14 mouse cellular contexts compared by ENCODE assay signal in genomic region chr19:36477684-36478083, GRCm38 (mm10).
A peak's percentile ranks its signal among the peaks of the same experiment; 100 is the strongest.
DNase-seq lines count a peak whose midpoint lies in the region; ATAC-seq and TF ChIP-seq lines count a peak whose summit lies in the region.
"Had no signal": no experiment of that assay in that cellular context is flagged by ENCODE, and none has a peak within 500 bp of the region (broad histone marks: within the 10 kb centered on the region; RNA-seq: fewer than 3 reads in every experiment).

No protein-coding gene starts in this region.

- TF ChIP-seq CTCF in forebrain, postnatal 0 days (IDR thresholded peaks at IDR 0.05; ENCODE audit: low read depth) = no peak
- no peak for TF ChIP-seq CTCF in layer of hippocampus, adult 2 months (conservative IDR thresholded peaks at IDR 0.05)

- no peaks in the 10 kb centered on the region for H3K36me3 ChIP-seq in forebrain, postnatal 0 days (ENCODE audit: insufficient read depth)
- no peaks in the 10 kb centered on the region for H3K36me3 ChIP-seq in forebrain, embryonic 12.5 days (replicated peaks)
- H3K36me3 ChIP-seq: midbrain, embryonic 12.5 days; neural tube, embryonic 15.5 days had no signal

- no peak for DNase-seq in forebrain, postnatal 0 days
- DNase-seq in layer of hippocampus, adult 2 months (ENCODE audit: low spot score in 2 of 2) = no peak
- no peak for DNase-seq in layer of hippocampus, postnatal 14 days (ENCODE audit: low spot score in 2 of 2)
- DNase-seq in T-cell, adult 2 months (ENCODE audit: low spot score) = peak; percentile 6
- peak; percentile 65 for DNase-seq in thymus, postnatal 0 days (ENCODE audit: low spot score)
- no peak for DNase-seq in ovary, postnatal 14 days (ENCODE audit: low spot score)
- no peak for DNase-seq in adipocyte (ENCODE audit: low spot score)
- DNase-seq: cerebellum, adult 11-12 months; heart, postnatal 10 days; kidney, adult 8-10 months had no signal

- no peak overlapping the region for H3K4me3 ChIP-seq in forebrain, postnatal 0 days (ENCODE audit: low read depth, low read length)
- no peak overlapping the region for H3K4me3 ChIP-seq in forebrain, embryonic 12.5 days (replicated peaks)
- peak overlapping the region; percentile 33 for H3K4me3 ChIP-seq in layer of hippocampus, adult 2 months
- H3K4me3 ChIP-seq: erythroblast, embryonic 14.5 days; midbrain, embryonic 12.5 days; neural tube, embryonic 15.5 days had no signal

- 65% methylated on average over 5 of the region's 5 CpGs for WGBS in forebrain, postnatal 0 days
- 85% methylated on average over 5 of the region's 5 CpGs for WGBS in forebrain, embryonic 12.5 days

- no peaks in the 10 kb centered on the region for H3K27me3 ChIP-seq in forebrain, postnatal 0 days (ENCODE audit: insufficient read depth, low read length)
- H3K27me3 ChIP-seq in forebrain, embryonic 12.5 days = no peaks in the 10 kb centered on the region
- H3K27me3 ChIP-seq: midbrain, embryonic 12.5 days; neural tube, embryonic 15.5 days had no signal

- ATAC-seq in forebrain, postnatal 0 days = no peak
- no peak for ATAC-seq in forebrain, embryonic 12.5 days (ENCODE audit: low FRiP score)

- H3K27ac ChIP-seq in forebrain, postnatal 0 days (ENCODE audit: low read depth, low read length) = no peak overlapping the region
- H3K27ac ChIP-seq in forebrain, embryonic 12.5 days = no peak overlapping the region
- peak overlapping the region; percentile 82 for H3K27ac ChIP-seq in layer of hippocampus, adult 2 months
- H3K27ac ChIP-seq: midbrain, embryonic 12.5 days; neural tube, embryonic 15.5 days had no signal

- 0 out of 2 replicates have a peak, but pooled peaks cover 8% of the 10 kb centered on the region for H3K4me1 ChIP-seq in forebrain, postnatal 0 days (ENCODE audit: insufficient read depth)
- H3K4me1 ChIP-seq in forebrain, embryonic 12.5 days = no peaks in the 10 kb centered on the region
- H3K4me1 ChIP-seq: midbrain, embryonic 12.5 days; neural tube, embryonic 15.5 days had no signal

- no peak overlapping the region for H3K9ac ChIP-seq in forebrain, postnatal 0 days
- H3K9ac ChIP-seq in forebrain, embryonic 12.5 days = no peak overlapping the region
- H3K9ac ChIP-seq: midbrain, embryonic 12.5 days; neural tube, embryonic 15.5 days had no signal

- peak overlapping the region; percentile 36 for H3K4me2 ChIP-seq in forebrain, postnatal 0 days (ENCODE audit: low read depth)
- H3K4me2 ChIP-seq in forebrain, embryonic 12.5 days = no peak overlapping the region
- H3K4me2 ChIP-seq: midbrain, embryonic 12.5 days; neural tube, embryonic 15.5 days had no signal

- H3K9me3 ChIP-seq in forebrain, postnatal 0 days (ENCODE audit: low read length) = no peaks in the 10 kb centered on the region
- H3K9me3 ChIP-seq in forebrain, embryonic 12.5 days = no peaks in the 10 kb centered on the region
- H3K9me3 ChIP-seq: midbrain, embryonic 12.5 days; neural tube, embryonic 15.5 days had no signal

Comparison
In these comparisons a context has a peak if more than half of its experiments do, and no peak if none do; other contexts are left out.
1. DNase-seq: peak in T-cell, adult 2 months (single experiment) and thymus, postnatal 0 days (single experiment); none in forebrain, postnatal 0 days (single experiment), layer of hippocampus, adult 2 months (0 of 2), layer of hippocampus, postnatal 14 days (0 of 2), ovary, postnatal 14 days (single experiment) and adipocyte (single experiment).